ENCODE assay signal across 20 mouse cellular contexts in the genomic region with DNA sequence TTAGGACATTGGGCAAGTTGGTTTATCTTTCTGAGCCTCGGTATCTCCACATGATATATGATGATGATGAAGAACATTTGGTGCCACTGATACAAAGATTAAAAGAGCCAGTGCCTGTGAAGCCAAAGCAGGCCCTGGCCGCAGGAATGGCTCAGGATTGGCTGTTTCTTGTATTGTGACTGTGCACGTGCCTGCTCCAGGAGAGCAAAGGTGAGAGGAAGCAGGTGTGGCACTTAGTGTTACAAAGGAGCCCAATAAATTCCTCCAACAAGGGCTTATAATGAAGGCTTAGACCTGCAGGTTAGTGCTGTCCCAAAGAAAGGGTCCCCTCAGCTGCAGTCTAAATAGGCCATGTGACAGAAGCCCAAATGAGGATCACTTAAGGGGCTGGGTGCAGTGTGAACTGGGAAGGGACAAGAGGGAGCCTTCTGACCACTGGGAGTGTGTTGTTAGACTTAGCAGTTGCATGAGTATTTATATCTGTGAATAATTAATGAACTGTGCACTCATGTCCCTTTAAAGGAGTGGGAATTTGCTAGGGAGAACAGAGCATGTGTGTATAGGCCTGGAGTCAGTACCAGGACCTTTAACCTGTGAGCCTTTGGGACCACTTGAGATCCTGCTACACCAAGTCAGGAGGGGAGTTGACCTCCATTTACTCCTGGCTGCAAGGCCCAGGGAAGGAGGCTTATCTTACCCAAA. TPM values are rescaled to one million over a fixed set of nuclear protein-coding genes. Genes with fewer than 3 reads are reported as not detected.
DNase-seq lines count a peak whose midpoint lies in the region; ATAC-seq and TF ChIP-seq lines count a peak whose summit lies in the region.
"Had no signal": no experiment of that assay in that cellular context is flagged by ENCODE, and none has a peak within 500 bp of the region (broad histone marks: within the 10 kb centered on the region; RNA-seq: fewer than 3 reads in every experiment).

No protein-coding gene starts in this region.

- TF ChIP-seq EP300 in liver, postnatal 0 days (IDR thresholded peaks at IDR 0.05; ENCODE audit: low read depth), result no peak
- no peak for TF ChIP-seq EP300 in stomach, postnatal 0 days (optimal IDR thresholded peaks at IDR 0.05)

- H3K4me1 ChIP-seq in liver, postnatal 0 days (ENCODE audit: insufficient read depth), result peaks cover 34% of the 10 kb centered on the region
- peaks cover 24% of the 10 kb centered on the region for H3K4me1 ChIP-seq in intestine, embryonic 15.5 days (replicated peaks)
- peaks cover 4% of the 10 kb centered on the region for H3K4me1 ChIP-seq in intestine, postnatal 0 days (replicated peaks; ENCODE audit: control insufficient read depth, insufficient read depth, low read length)
- H3K4me1 ChIP-seq in stomach, postnatal 0 days (replicated peaks; ENCODE audit: control insufficient read depth, insufficient read depth), result peaks cover 2% of the 10 kb centered on the region; the same call in 1 of the 2 replicates

- no peak for DNase-seq in liver, postnatal 0 days
- no peak for DNase-seq in liver
- DNase-seq in stomach, postnatal 0 days (ENCODE audit: low spot score), result peak; percentile 69
- no peak for DNase-seq in urinary bladder, postnatal 25 days (ENCODE audit: low spot score)
- no peak for DNase-seq in embryo, embryonic 9.5 days (ENCODE audit: extremely low spot score)
- DNase-seq: adrenal gland, adult 2 months; adrenal gland, postnatal 36 days; cerebellum, adult 2 months; heart, adult 2 months; heart, postnatal 14 days had no signal

- 81% methylated on average over 3 of the region's 3 CpGs for WGBS in liver, postnatal 0 days (ENCODE audit: insufficient replicate concordance)
- WGBS in intestine, embryonic 15.5 days, result 64% methylated on average over 3 of the region's 3 CpGs
- 35% methylated on average over 3 of the region's 3 CpGs for WGBS in intestine, postnatal 0 days
- WGBS in stomach, postnatal 0 days, result 64% methylated on average over 3 of the region's 3 CpGs

- H3K36me3 ChIP-seq in liver, postnatal 0 days (replicated peaks; ENCODE audit: insufficient read depth, low read length), result peaks cover 4% of the 10 kb centered on the region; the same call in 1 of the 2 replicates
- H3K36me3 ChIP-seq in intestine, embryonic 15.5 days, result 0 out of 2 replicates have a peak, but pooled peaks cover 10% of the 10 kb centered on the region
- peaks cover 13% of the 10 kb centered on the region; the same call in 1 of the 2 replicates for H3K36me3 ChIP-seq in intestine, postnatal 0 days (ENCODE audit: control insufficient read depth, insufficient read depth)
- H3K36me3 ChIP-seq in stomach, postnatal 0 days (ENCODE audit: control insufficient read depth, insufficient read depth, low read length), result no peaks in the 10 kb centered on the region; the same call in 1 of the 2 replicates

- H3K27ac ChIP-seq in liver, postnatal 0 days (ENCODE audit: low read depth), result no peak overlapping the region
- peak overlapping the region; percentile 69 for H3K27ac ChIP-seq in intestine, embryonic 15.5 days
- 0 out of 2 replicates have a peak overlapping the region, but pooled peaks have one; percentile 46 for H3K27ac ChIP-seq in intestine, postnatal 0 days (ENCODE audit: low read depth, low read length)
- peak overlapping the region; percentile 30; the same call in 1 of the 2 replicates for H3K27ac ChIP-seq in stomach, postnatal 0 days (replicated peaks)
- H3K27ac ChIP-seq: embryonic facial prominence, embryonic 15.5 days; heart, embryonic 15.5 days; hindbrain, embryonic 13.5 days had no signal

- 0 out of 2 replicates have a peak overlapping the region, but pooled peaks have one; percentile 16 for H3K9ac ChIP-seq in liver, postnatal 0 days (replicated peaks)
- H3K9ac ChIP-seq in intestine, embryonic 15.5 days, result no peak overlapping the region
- H3K9ac ChIP-seq in intestine, postnatal 0 days (ENCODE audit: low read depth, low read length), result no peak overlapping the region
- no peak overlapping the region for H3K9ac ChIP-seq in stomach, postnatal 0 days (ENCODE audit: low read length)
- H3K9ac ChIP-seq: embryonic facial prominence, embryonic 15.5 days; heart, embryonic 15.5 days had no signal

- H3K4me3 ChIP-seq in liver, postnatal 0 days (ENCODE audit: low read depth, low read length), result no peak overlapping the region
- H3K4me3 ChIP-seq in intestine, embryonic 15.5 days (replicated peaks), result no peak overlapping the region
- no peak overlapping the region for H3K4me3 ChIP-seq in intestine, postnatal 0 days (ENCODE audit: low read depth, low read length)
- no peak overlapping the region for H3K4me3 ChIP-seq in stomach, postnatal 0 days (ENCODE audit: low read depth, low read length)
- H3K4me3 ChIP-seq: embryonic facial prominence, embryonic 15.5 days; erythroblast, embryonic 14.5 days; forebrain, embryonic 10.5 days; heart, adult 2 months; heart, embryonic 15.5 days; hindbrain, embryonic 13.5 days had no signal

- H3K27me3 ChIP-seq in liver, postnatal 0 days (ENCODE audit: insufficient read depth, low read length), result no peaks in the 10 kb centered on the region
- no peaks in the 10 kb centered on the region for H3K27me3 ChIP-seq in intestine, embryonic 15.5 days (replicated peaks)
- H3K27me3 ChIP-seq in intestine, postnatal 0 days (replicated peaks; ENCODE audit: control insufficient read depth, insufficient read depth, low read length), result no peaks in the 10 kb centered on the region
- no peaks in the 10 kb centered on the region for H3K27me3 ChIP-seq in stomach, postnatal 0 days (ENCODE audit: control insufficient read depth, insufficient read depth, low read length)
- H3K27me3 ChIP-seq: embryonic facial prominence, embryonic 15.5 days; heart, embryonic 15.5 days; hindbrain, embryonic 13.5 days had no signal

- no peak for ATAC-seq in liver, postnatal 0 days
- peak; percentile 76 for ATAC-seq in intestine, embryonic 15.5 days
- peak; percentile 89 for ATAC-seq in intestine, postnatal 0 days
- ATAC-seq in stomach, postnatal 0 days (ENCODE audit: low FRiP score, low TSS enrichment), result peak; percentile 45
- ATAC-seq: forebrain, embryonic 14.5 days had no signal

- H3K9me3 ChIP-seq in liver, postnatal 0 days (ENCODE audit: low read length), result no peaks in the 10 kb centered on the region
- H3K9me3 ChIP-seq in intestine, embryonic 15.5 days, result no peaks in the 10 kb centered on the region
- H3K9me3 ChIP-seq in intestine, postnatal 0 days (ENCODE audit: control insufficient read depth), result no peaks in the 10 kb centered on the region
- no peaks in the 10 kb centered on the region for H3K9me3 ChIP-seq in stomach, postnatal 0 days (ENCODE audit: control insufficient read depth, low read length)
- H3K9me3 ChIP-seq: embryonic facial prominence, embryonic 15.5 days; forebrain, embryonic 10.5 days; heart, embryonic 15.5 days; hindbrain, embryonic 13.5 days had no signal

- no peak overlapping the region for H3K4me2 ChIP-seq in liver, postnatal 0 days (ENCODE audit: low read depth, low read length)
- H3K4me2 ChIP-seq in intestine, embryonic 15.5 days (replicated peaks), result 0 out of 2 replicates have a peak overlapping the region, but pooled peaks have one; percentile 24
- H3K4me2 ChIP-seq in intestine, postnatal 0 days (replicated peaks; ENCODE audit: low read depth), result peak overlapping the region; percentile 30; the same call in 1 of the 2 replicates
- H3K4me2 ChIP-seq in stomach, postnatal 0 days (replicated peaks; ENCODE audit: low read depth), result no peak overlapping the region
- H3K4me2 ChIP-seq: embryonic facial prominence, embryonic 15.5 days; heart, embryonic 11.5 days; heart, embryonic 15.5 days; hindbrain, embryonic 13.5 days had no signal

- TF ChIP-seq CTCF in liver, postnatal 0 days (IDR thresholded peaks at IDR 0.05; ENCODE audit: low read depth), result no peak
- TF ChIP-seq CTCF in intestine, postnatal 0 days (IDR thresholded peaks at IDR 0.05; ENCODE audit: low read depth), result no peak
- TF ChIP-seq CTCF in stomach, postnatal 0 days (IDR thresholded peaks at IDR 0.05; ENCODE audit: low read depth), result no peak

RNA-seq across cellular contexts. Expression of a gene that starts 12.5 kb away (rescaled TPM):
- 15.1 and 16.9 TPM in 2 replicates for polyA plus RNA-seq in liver, postnatal 0 days (2015; fragmentation: Nextera tagmentation; extraction: Ambion mirVana)
- 33.5 and 34.2 TPM in 2 replicates for polyA plus RNA-seq in intestine, embryonic 15.5 days (2015; fragmentation: Nextera tagmentation; extraction: Ambion mirVana)
- 22.6 and 24.7 TPM in 2 replicates for polyA plus RNA-seq in intestine, postnatal 0 days (2015; fragmentation: Nextera tagmentation; extraction: Ambion mirVana)
- 40.9 and 45.0 TPM in 2 replicates for polyA plus RNA-seq in stomach, postnatal 0 days (2015; fragmentation: Nextera tagmentation; extraction: Ambion mirVana)

RNA-seq across cellular contexts. Expression of a gene that starts 13.1 kb away (rescaled TPM):
- polyA plus RNA-seq in liver, postnatal 0 days (2015; fragmentation: Nextera tagmentation; extraction: Ambion mirVana), result 113 TPM in 2 replicates
- polyA plus RNA-seq in intestine, embryonic 15.5 days (2015; fragmentation: Nextera tagmentation; extraction: Ambion mirVana), result 147 TPM in 2 replicates
- polyA plus RNA-seq in intestine, postnatal 0 days (2015; fragmentation: Nextera tagmentation; extraction: Ambion mirVana), result 120 and 127 TPM in 2 replicates
- 163 TPM in 2 replicates for polyA plus RNA-seq in stomach, postnatal 0 days (2015; fragmentation: Nextera tagmentation; extraction: Ambion mirVana)

RNA-seq across cellular contexts. Expression of a gene that starts 34.5 kb away (rescaled TPM):
- polyA plus RNA-seq in liver, postnatal 0 days (2015; fragmentation: Nextera tagmentation; extraction: Ambion mirVana), result not detected in 2 replicates
- 0.52 TPM in 1 of 2 replicates, not detected in the other for polyA plus RNA-seq in intestine, embryonic 15.5 days (2015; fragmentation: Nextera tagmentation; extraction: Ambion mirVana)
- not detected in 2 replicates for polyA plus RNA-seq in intestine, postnatal 0 days (2015; fragmentation: Nextera tagmentation; extraction: Ambion mirVana)
- not detected in 2 replicates for polyA plus RNA-seq in stomach, postnatal 0 days (2015; fragmentation: Nextera tagmentation; extraction: Ambion mirVana)
- polyA plus RNA-seq: adrenal gland, adult 2 months; embryonic facial prominence, embryonic 11.5 days; embryonic facial prominence, embryonic 15.5 days; erythroblast, embryonic 14.5 days; forebrain, embryonic 10.5 days; heart, adult 2 months; hindbrain, embryonic 13.5 days had no signal

RNA-seq across cellular contexts. Expression of a gene that starts 40.1 kb away (rescaled TPM):
- polyA plus RNA-seq in liver, postnatal 0 days (2015; fragmentation: Nextera tagmentation; extraction: Ambion mirVana), result not detected in 2 replicates
- 0.34 and 0.40 TPM in 2 replicates for polyA plus RNA-seq in intestine, embryonic 15.5 days (2015; fragmentation: Nextera tagmentation; extraction: Ambion mirVana)
- not detected in 2 replicates for polyA plus RNA-seq in intestine, postnatal 0 days (2015; fragmentation: Nextera tagmentation; extraction: Ambion mirVana)
- polyA plus RNA-seq in stomach, postnatal 0 days (2015; fragmentation: Nextera tagmentation; extraction: Ambion mirVana), result 0.06 TPM in 2 replicates
- polyA plus RNA-seq: adrenal gland, adult 2 months; erythroblast, embryonic 14.5 days; heart, adult 2 months had no signal

Comparison
In these comparisons a context has a peak if more than half of its experiments do, and no peak if none do; other contexts are left out.
1. H3K4me2 ChIP-seq: peak in intestine, embryonic 15.5 days (single experiment) and intestine, postnatal 0 days (single experiment); none in liver, postnatal 0 days (single experiment) and stomach, postnatal 0 days (single experiment).